Mouse (Mus musculus) erythroid progenitor cell, adult 5-6 weeks (primary cell): ENCODE measurements around the gene Phactr1. TPM values are rescaled to one million over a fixed set of nuclear protein-coding genes. Genes with fewer than 3 reads are reported as not detected.
A peak's percentile ranks its signal among the peaks of the same experiment; 100 is the strongest.

Experiments
- ATAC-seq: replicated peaks from 2 replicates; pipeline ENCODE4 v1.8.0; 2016; ENCODE audit warnings: moderate number of reproducible peaks, mild to moderate bottlenecking, moderate TSS enrichment, inconsistent platforms; ENCODE audit not compliant: poor library complexity, low FRiP score, severe bottlenecking
- total RNA-seq, 2 experiments: library from RNA; stranded (forward) in 1 of 2; stranded (reverse) in 1 of 2; fragments of 150-400 nt in 1 of 2; fragments of 186-747, 209-891 nt in 1 of 2; gene quantifications; 2 replicates each; pipeline versions ENCODE4 v1.2.3 to v1.2.4; 2015 to 2017; ENCODE audit warnings: low replicate concordance in 2 of 2

Gene Phactr1
- total RNA-seq, 2 experiments from 2014 or later: not detected

- ATAC-seq: no peak
Observed at GRCm38 (mm10) chr13:43149661-43150060, 469.2 kb downstream of the Phactr1 start.

- ATAC-seq: no peak
Observed at GRCm38 (mm10) chr13:43152005-43152520, 471.6 kb downstream of the Phactr1 start.

GRCm38 (mm10) chr13:43157370-43157769, 476.9 kb downstream of the Phactr1 start:
- ATAC-seq: no peak

- ATAC-seq: no peak
Observed at GRCm38 (mm10) chr13:43158281-43158680, 477.9 kb downstream of the Phactr1 start.

GRCm38 (mm10) chr13:43159429-43159828, 479.0 kb downstream of the Phactr1 start:
- no peak for ATAC-seq

- ATAC-seq: no peak
Observed at GRCm38 (mm10) chr13:43167721-43168120, 487.3 kb downstream of the Phactr1 start.

GRCm38 (mm10) chr13:43171020-43171710, 490.7 kb downstream of the Phactr1 start, which contains the start of gene Tbc1d7:
Gene Tbc1d7, minus strand, starts transcription at chr13:43171501.
- ATAC-seq: peak; percentile 97

GRCm38 (mm10) chr13:43172036-43172713, 491.8 kb downstream of the Phactr1 start:
- ATAC-seq: no peak

- 0 out of 2 replicates have a peak, but pooled peaks have one; percentile 37 for ATAC-seq
Observed at GRCm38 (mm10) chr13:43173262-43173661, 492.8 kb downstream of the Phactr1 start.

- no peak for ATAC-seq
Observed at GRCm38 (mm10) chr13:43176676-43177075, 496.3 kb downstream of the Phactr1 start.

GRCm38 (mm10) chr13:43177317-43177716, 496.9 kb downstream of the Phactr1 start:
- ATAC-seq: no peak

GRCm38 (mm10) chr13:43181104-43181503, 500.7 kb downstream of the Phactr1 start:
- peak; percentile 75; the same call in 1 of the 2 replicates for ATAC-seq

GRCm38 (mm10) chr13:43182465-43183201, 502.2 kb downstream of the Phactr1 start:
- no peak for ATAC-seq

GRCm38 (mm10) chr13:43183248-43184055, 503.0 kb downstream of the Phactr1 start:
- no peak for ATAC-seq

- ATAC-seq: no peak
Observed at GRCm38 (mm10) chr13:43187736-43188135, 507.3 kb downstream of the Phactr1 start.
